Mouse (Mus musculus): ENCODE measurements around the gene 4932438A13Rik. TPM values are rescaled to one million over a fixed set of nuclear protein-coding genes. Genes with fewer than 3 reads are reported as not detected.

Gene 4932438A13Rik
- polyA plus RNA-seq, 1 experiment from 2014 or later = 17.1 TPM

GRCm38 (mm10) chr3:37084860-37085259, 222.0 kb downstream of the 4932438A13Rik start:
- no peaks in the 10 kb centered on the region for H3K36me3 ChIP-seq (ENCODE audit: control insufficient read depth, insufficient read depth, low read length)
- TF ChIP-seq CTCF (IDR thresholded peaks at IDR 0.05; ENCODE audit: low read depth) = no peak
- no peak for TF ChIP-seq EP300 (optimal IDR thresholded peaks at IDR 0.05)
- no peak overlapping the region for H3K4me2 ChIP-seq (replicated peaks; ENCODE audit: low read depth)
- H3K4me1 ChIP-seq (replicated peaks; ENCODE audit: control insufficient read depth, insufficient read depth) = no peaks in the 10 kb centered on the region
- 41% methylated on average over 4 of the region's 4 CpGs for WGBS
- ATAC-seq (ENCODE audit: low FRiP score, low TSS enrichment) (no peak), DNase-seq (ENCODE audit: low spot score) (no peak)
- H3K9ac ChIP-seq (ENCODE audit: low read length) = no peak overlapping the region
- H3K27me3 ChIP-seq (ENCODE audit: control insufficient read depth, insufficient read depth, low read length) = no peaks in the 10 kb centered on the region
- no peak overlapping the region for H3K4me3 ChIP-seq (ENCODE audit: low read depth, low read length)
- no peaks in the 10 kb centered on the region for H3K9me3 ChIP-seq (ENCODE audit: control insufficient read depth, low read length)
- no peak overlapping the region for H3K27ac ChIP-seq (replicated peaks)

- Histone ChIP-seq H3K9ac (ENCODE audit: low read length) (no peak overlapping the region), H3K4me1 (replicated peaks; ENCODE audit: control insufficient read depth, insufficient read depth) (no peaks in the 10 kb centered on the region), H3K4me2 (replicated peaks; ENCODE audit: low read depth) (no peak overlapping the region), H3K36me3 (ENCODE audit: control insufficient read depth, insufficient read depth, low read length) (no peaks in the 10 kb centered on the region), H3K27ac (replicated peaks) (no peak overlapping the region), H3K9me3 (ENCODE audit: control insufficient read depth, low read length) (no peaks in the 10 kb centered on the region), H3K27me3 (ENCODE audit: control insufficient read depth, insufficient read depth, low read length) (no peaks in the 10 kb centered on the region), H3K4me3 (ENCODE audit: low read depth, low read length) (no peak overlapping the region)
- no peak for DNase-seq (ENCODE audit: low spot score)
- no peak for TF ChIP-seq CTCF (IDR thresholded peaks at IDR 0.05; ENCODE audit: low read depth)
- no peak for TF ChIP-seq EP300 (optimal IDR thresholded peaks at IDR 0.05)
- ATAC-seq (ENCODE audit: low FRiP score, low TSS enrichment) = no peak
These were observed 227.8 kb downstream of the 4932438A13Rik start for GRCm38 (mm10) chr3:37090721-37091120.

Other genes starting within 250 kb of the 4932438A13Rik start
- gene Bbs7, start 249.6 kb upstream of the 4932438A13Rik start, polyA plus RNA-seq (2015; fragmentation: Nextera tagmentation; extraction: Ambion mirVana) = 5.1 and 5.6 TPM in 2 replicates
- 2.0 and 2.1 TPM in 2 replicates for gene Trpc3, start 172.9 kb upstream of the 4932438A13Rik start, polyA plus RNA-seq (2015; fragmentation: Nextera tagmentation; extraction: Ambion mirVana)
- 0.28 and 0.30 TPM in 2 replicates for gene Adad1, start 200.4 kb downstream of the 4932438A13Rik start, polyA plus RNA-seq (2015; fragmentation: Nextera tagmentation; extraction: Ambion mirVana)